In the genomic region with DNA sequence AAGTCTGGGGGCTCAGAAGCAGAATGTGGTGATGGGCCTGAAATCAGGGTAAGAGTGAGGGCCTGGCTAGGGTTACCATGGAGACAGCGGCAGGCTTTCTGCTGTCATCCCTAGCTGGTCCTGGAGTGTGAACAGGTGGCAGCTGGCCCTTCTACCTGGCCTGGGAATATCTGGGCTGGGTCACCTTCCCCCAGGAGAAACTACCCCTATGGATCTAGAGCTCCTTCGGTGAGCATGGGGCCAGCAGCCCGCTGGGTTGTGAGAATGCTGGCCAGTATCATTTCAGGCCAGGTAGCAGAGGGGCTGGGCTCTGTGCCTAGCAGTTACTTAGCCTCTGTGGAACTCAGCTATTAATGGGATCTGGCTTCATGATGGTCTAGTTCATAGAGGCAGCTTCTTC, we compare ENCODE assay signal across 13 mouse cellular contexts. TPM values are rescaled to one million over a fixed set of nuclear protein-coding genes. Genes with fewer than 3 reads are reported as not detected.
DNase-seq lines count a peak whose midpoint lies in the region; ATAC-seq and TF ChIP-seq lines count a peak whose summit lies in the region.
"Had no signal": no experiment of that assay in that cellular context is flagged by ENCODE, and none has a peak within 500 bp of the region (broad histone marks: within the 10 kb centered on the region; RNA-seq: fewer than 3 reads in every experiment).

No protein-coding gene starts in this region.

- ATAC-seq in forebrain, embryonic 11.5 days (replicated peaks; ENCODE audit: low FRiP score) = no peak
- no peak for ATAC-seq in lung, embryonic 15.5 days (ENCODE audit: borderline replicate concordance, extremely low read depth, low FRiP score, low TSS enrichment)
- no peak for ATAC-seq in heart, embryonic 13.5 days (ENCODE audit: extremely low read depth, insufficient number of reproducible peaks, low FRiP score, low TSS enrichment)
- ATAC-seq in stomach, postnatal 0 days (ENCODE audit: low FRiP score, low TSS enrichment) = no peak
- ATAC-seq: midbrain, embryonic 15.5 days had no signal

- DNase-seq in forebrain, embryonic 10.5 days (ENCODE audit: extremely low spot score, low spot score) = no peak
- no peak for DNase-seq in forebrain, embryonic 11.5 days (ENCODE audit: low spot score)
- DNase-seq in lung, adult 18-20 months = no peak
- no peak for DNase-seq in stomach, postnatal 0 days (ENCODE audit: low spot score)
- no peak for DNase-seq in c-Kit-positive CD71-positive TER-119-positive erythroid progenitor cells, embryonic 14.5 days (ENCODE audit: low spot score)
- no peak for DNase-seq in adrenal gland, postnatal 10 days
- DNase-seq: thymus, postnatal 4 days had no signal

- no peak overlapping the region for H3K9ac ChIP-seq in forebrain, embryonic 11.5 days (ENCODE audit: low read length)
- no peak overlapping the region for H3K9ac ChIP-seq in lung, embryonic 15.5 days
- H3K9ac ChIP-seq in heart, embryonic 13.5 days = peak overlapping the region; percentile 77
- H3K9ac ChIP-seq in stomach, postnatal 0 days (ENCODE audit: low read length) = no peak overlapping the region
- H3K9ac ChIP-seq: hindbrain, embryonic 12.5 days; liver, embryonic 14.5 days; midbrain, embryonic 15.5 days had no signal

- no peaks in the 10 kb centered on the region for H3K36me3 ChIP-seq in forebrain, embryonic 10.5 days (replicated peaks)
- no peaks in the 10 kb centered on the region for H3K36me3 ChIP-seq in forebrain, embryonic 11.5 days (ENCODE audit: control insufficient read depth, insufficient read depth, low read length)
- no peaks in the 10 kb centered on the region for H3K36me3 ChIP-seq in lung, embryonic 15.5 days
- H3K36me3 ChIP-seq in heart, embryonic 13.5 days = no peaks in the 10 kb centered on the region
- H3K36me3 ChIP-seq in stomach, postnatal 0 days (ENCODE audit: control insufficient read depth, insufficient read depth, low read length) = no peaks in the 10 kb centered on the region
- H3K36me3 ChIP-seq: hindbrain, embryonic 12.5 days; midbrain, embryonic 15.5 days had no signal

- H3K9me3 ChIP-seq in forebrain, embryonic 10.5 days = no peaks in the 10 kb centered on the region
- no peaks in the 10 kb centered on the region for H3K9me3 ChIP-seq in forebrain, embryonic 11.5 days (ENCODE audit: control insufficient read depth, low read length)
- H3K9me3 ChIP-seq in lung, embryonic 15.5 days = no peaks in the 10 kb centered on the region
- no peaks in the 10 kb centered on the region for H3K9me3 ChIP-seq in heart, embryonic 13.5 days
- H3K9me3 ChIP-seq in stomach, postnatal 0 days (ENCODE audit: control insufficient read depth, low read length) = no peaks in the 10 kb centered on the region
- H3K9me3 ChIP-seq: hindbrain, embryonic 12.5 days; midbrain, embryonic 15.5 days had no signal

- no peak for TF ChIP-seq CTCF in stomach, postnatal 0 days (IDR thresholded peaks at IDR 0.05; ENCODE audit: low read depth)

- H3K27me3 ChIP-seq in forebrain, embryonic 10.5 days (ENCODE audit: poor library complexity, severe bottlenecking) = no peaks in the 10 kb centered on the region
- H3K27me3 ChIP-seq in forebrain, embryonic 11.5 days (ENCODE audit: control insufficient read depth, insufficient read depth, low read length) = no peaks in the 10 kb centered on the region
- no peaks in the 10 kb centered on the region for H3K27me3 ChIP-seq in lung, embryonic 15.5 days
- H3K27me3 ChIP-seq in heart, embryonic 13.5 days (replicated peaks) = no peaks in the 10 kb centered on the region
- H3K27me3 ChIP-seq in stomach, postnatal 0 days (ENCODE audit: control insufficient read depth, insufficient read depth, low read length) = no peaks in the 10 kb centered on the region
- H3K27me3 ChIP-seq: midbrain, embryonic 15.5 days had no signal

- peak overlapping the region; percentile 75 for H3K27ac ChIP-seq in forebrain, embryonic 10.5 days
- H3K27ac ChIP-seq in forebrain, embryonic 11.5 days (ENCODE audit: low read depth, low read length) = no peak overlapping the region
- peak overlapping the region; percentile 82 for H3K27ac ChIP-seq in lung, embryonic 15.5 days
- H3K27ac ChIP-seq in heart, embryonic 13.5 days (replicated peaks) = peak overlapping the region; percentile 96
- H3K27ac ChIP-seq in stomach, postnatal 0 days (replicated peaks) = 0 out of 2 replicates have a peak overlapping the region, but pooled peaks have one; percentile 56
- H3K27ac ChIP-seq: layer of hippocampus, adult 2 months; liver, embryonic 14.5 days; midbrain, embryonic 15.5 days had no signal

- H3K4me1 ChIP-seq in forebrain, embryonic 10.5 days = peaks cover 34% of the 10 kb centered on the region
- no peaks in the 10 kb centered on the region for H3K4me1 ChIP-seq in forebrain, embryonic 11.5 days (replicated peaks; ENCODE audit: control insufficient read depth, insufficient read depth, low read length)
- H3K4me1 ChIP-seq in lung, embryonic 15.5 days = peaks cover 28% of the 10 kb centered on the region
- peaks cover 60% of the 10 kb centered on the region for H3K4me1 ChIP-seq in heart, embryonic 13.5 days
- H3K4me1 ChIP-seq in stomach, postnatal 0 days (replicated peaks; ENCODE audit: control insufficient read depth, insufficient read depth) = peaks cover 8% of the 10 kb centered on the region
- H3K4me1 ChIP-seq: midbrain, embryonic 15.5 days had no signal

- 70% methylated on average over 3 of the region's 3 CpGs for WGBS in forebrain, embryonic 10.5 days
- 65% methylated on average over 3 of the region's 3 CpGs for WGBS in forebrain, embryonic 11.5 days
- WGBS in lung, embryonic 15.5 days = 67% methylated on average over 3 of the region's 3 CpGs
- WGBS in heart, embryonic 13.5 days = 54% methylated on average over 3 of the region's 3 CpGs
- WGBS in stomach, postnatal 0 days = 68% methylated on average over 3 of the region's 3 CpGs

- H3K4me3 ChIP-seq in forebrain, embryonic 10.5 days = no peak overlapping the region
- no peak overlapping the region for H3K4me3 ChIP-seq in forebrain, embryonic 11.5 days (ENCODE audit: low read depth, low read length)
- H3K4me3 ChIP-seq in lung, embryonic 15.5 days = no peak overlapping the region
- H3K4me3 ChIP-seq in heart, embryonic 13.5 days = peak overlapping the region; percentile 18; the same call in 1 of the 2 replicates
- H3K4me3 ChIP-seq in stomach, postnatal 0 days (ENCODE audit: low read depth, low read length) = no peak overlapping the region
- H3K4me3 ChIP-seq: hindbrain, embryonic 12.5 days; layer of hippocampus, adult 2 months; midbrain, embryonic 15.5 days had no signal

- TF ChIP-seq EP300 in stomach, postnatal 0 days (optimal IDR thresholded peaks at IDR 0.05) = no peak

- H3K4me2 ChIP-seq in forebrain, embryonic 11.5 days (ENCODE audit: low read depth, low read length, severe bottlenecking) = no peak overlapping the region
- H3K4me2 ChIP-seq in lung, embryonic 15.5 days = no peak overlapping the region
- peak overlapping the region; percentile 57 for H3K4me2 ChIP-seq in heart, embryonic 13.5 days
- no peak overlapping the region for H3K4me2 ChIP-seq in stomach, postnatal 0 days (replicated peaks; ENCODE audit: low read depth)
- H3K4me2 ChIP-seq: hindbrain, embryonic 12.5 days; midbrain, embryonic 15.5 days had no signal

RNA-seq across cellular contexts. Expression of a gene that starts 18.7 kb away (rescaled TPM):
- 0.92 and 1.3 TPM in 2 replicates for polyA plus RNA-seq in forebrain, embryonic 10.5 days (2016; fragmentation: Nextera tagmentation; extraction: Ambion mirVana)
- polyA plus RNA-seq in forebrain, embryonic 11.5 days (2014; fragmentation: Nextera tagmentation; extraction: Ambion mirVana) = 1.1 and 1.5 TPM in 2 replicates
- 5.5 and 6.0 TPM in 2 replicates for polyA plus RNA-seq in lung, embryonic 15.5 days (2015; fragmentation: Nextera tagmentation; extraction: Ambion mirVana)
- polyA plus RNA-seq in heart, embryonic 13.5 days (2015; fragmentation: Nextera tagmentation; extraction: Ambion mirVana) = 15.0 and 15.6 TPM in 2 replicates
- 17.8 and 21.2 TPM in 2 replicates for polyA plus RNA-seq in stomach, postnatal 0 days (2015; fragmentation: Nextera tagmentation; extraction: Ambion mirVana)
- 1 to 10 TPM; 4.4 to 5.0 TPM for total RNA-seq in adrenal gland, postnatal 10 days (2021)

RNA-seq across cellular contexts. Expression of a gene that starts 30.5 kb away (rescaled TPM):
- 0.36 and 0.90 TPM in 2 replicates for polyA plus RNA-seq in forebrain, embryonic 10.5 days (2016; fragmentation: Nextera tagmentation; extraction: Ambion mirVana)
- polyA plus RNA-seq in forebrain, embryonic 11.5 days (2014; fragmentation: Nextera tagmentation; extraction: Ambion mirVana) = 0.64 and 0.85 TPM in 2 replicates
- 4.4 and 4.5 TPM in 2 replicates for polyA plus RNA-seq in lung, embryonic 15.5 days (2015; fragmentation: Nextera tagmentation; extraction: Ambion mirVana)
- 3.5 and 4.4 TPM in 2 replicates for polyA plus RNA-seq in heart, embryonic 13.5 days (2015; fragmentation: Nextera tagmentation; extraction: Ambion mirVana)
- 2.0 and 3.3 TPM in 2 replicates for polyA plus RNA-seq in stomach, postnatal 0 days (2015; fragmentation: Nextera tagmentation; extraction: Ambion mirVana)
- 1 to 10 TPM in 1 of 2 experiments, under 1 TPM in 1; 0.99 to 1.0 TPM for total RNA-seq in adrenal gland, postnatal 10 days (2021)
- total RNA-seq: layer of hippocampus, adult 2 months had no signal

RNA-seq across cellular contexts. Expression of a gene that starts 55.9 kb away (rescaled TPM):
- 131 and 132 TPM in 2 replicates for polyA plus RNA-seq in forebrain, embryonic 10.5 days (2016; fragmentation: Nextera tagmentation; extraction: Ambion mirVana)
- 73.3 and 82.6 TPM in 2 replicates for polyA plus RNA-seq in forebrain, embryonic 11.5 days (2014; fragmentation: Nextera tagmentation; extraction: Ambion mirVana)
- 105 and 107 TPM in 2 replicates for polyA plus RNA-seq in lung, embryonic 15.5 days (2015; fragmentation: Nextera tagmentation; extraction: Ambion mirVana)
- 58.2 and 60.7 TPM in 2 replicates for polyA plus RNA-seq in heart, embryonic 13.5 days (2015; fragmentation: Nextera tagmentation; extraction: Ambion mirVana)
- polyA plus RNA-seq in stomach, postnatal 0 days (2015; fragmentation: Nextera tagmentation; extraction: Ambion mirVana) = 44.7 and 46.9 TPM in 2 replicates
- total RNA-seq in adrenal gland, postnatal 10 days (2021) = 10 to 100 TPM; 26.9 to 31.2 TPM
